Mouse (Mus musculus) intestine, embryonic 15.5 days (tissue): ENCODE measurements around the gene Zan. TPM values are rescaled to one million over a fixed set of nuclear protein-coding genes. Genes with fewer than 3 reads are reported as not detected.

Experiments
- ATAC-seq: fragments of 200-750 bp; cut with Nextera tagmentation; 2 replicates; pipeline ENCODE4 v1.8.0; 2017; ENCODE audit warnings: moderate TSS enrichment, moderate library complexity
- H3K27ac ChIP-seq: fragments of 300-500 bp; sonication (generic); 2 replicates; pipeline ENCODE4 v1.5.1; 2015; ENCODE audit warnings: mild to moderate bottlenecking, inconsistent platforms
- H3K27me3 ChIP-seq: fragments of 300-500 bp; sonication (generic); replicated peaks from 2 replicates; pipeline ENCODE4 v1.6.1; 2015; ENCODE audit warnings: inconsistent platforms
- H3K36me3 ChIP-seq: fragments of 300-500 bp; sonication (generic); 2 replicates; pipeline ENCODE4 v1.6.1; 2015; ENCODE audit warnings: inconsistent platforms
- H3K4me1 ChIP-seq: fragments of 300-500 bp; sonication (generic); replicated peaks from 2 replicates; pipeline ENCODE4 v1.6.1; 2015; ENCODE audit warnings: inconsistent platforms
- H3K4me2 ChIP-seq: fragments of 300-500 bp; sonication (generic); replicated peaks from 2 replicates; pipeline ENCODE4 v1.6.1; 2015; ENCODE audit warnings: mild to moderate bottlenecking, inconsistent platforms
- H3K4me3 ChIP-seq: fragments of 300-500 bp; sonication (generic); replicated peaks from 2 replicates; pipeline ENCODE4 v1.5.1; 2015; ENCODE audit warnings: inconsistent platforms
- H3K9ac ChIP-seq: fragments of 300-500 bp; sonication (generic); 2 replicates; pipeline ENCODE4 v1.6.1; 2015; ENCODE audit warnings: inconsistent platforms
- H3K9me3 ChIP-seq: fragments of 300-500 bp; sonication (generic); 2 replicates; pipeline ENCODE4 v1.6.1; 2016; ENCODE audit warnings: inconsistent platforms
- WGBS: fragments of 180-500 bp; shearing (Covaris S2); methylation state at CpG from one replicate; pipeline ENCODE4 v1.1.7; 2015; 5-methylcytosine and 5-hydroxymethylcytosine counted together
- polyA plus RNA-seq: library from polyadenylated mRNA; unstranded; fragments of >200 nt; fragmentation: Nextera tagmentation; extraction: Ambion mirVana; gene quantifications from 2 replicates; pipeline ENCODE4 v1.2.1, GENCODE M21; 2015

Gene Zan
- polyA plus RNA-seq, 1 experiment from 2014 or later: 0.52 TPM

- ATAC-seq: no peak
- H3K9ac ChIP-seq: 0 out of 2 replicates have a peak overlapping the region, but pooled peaks have one; percentile 18
Observed at GRCm38 (mm10) chr5:137491559-137491958, 14.7 kb upstream of the Zan start.

GRCm38 (mm10) chr5:137487616-137488015, 10.8 kb upstream of the Zan start:
- Histone ChIP-seq H3K9me3 (no peaks in the 10 kb centered on the region), H3K27me3 (peaks cover 18% of the 10 kb centered on the region)
- WGBS: 85% methylated on average over 7 of the region's 7 CpGs

More at GRCm38 (mm10) chr5:137491559-137491958, 14.7 kb upstream of the Zan start:
- peaks cover 7% of the 10 kb centered on the region; the same call in 1 of the 2 replicates for H3K27me3 ChIP-seq
- 50% methylated on average over 4 of the region's 4 CpGs for WGBS
- no peaks in the 10 kb centered on the region for H3K9me3 ChIP-seq
- no peaks in the 10 kb centered on the region for H3K4me1 ChIP-seq
- H3K4me2 ChIP-seq: no peak overlapping the region
- no peaks in the 10 kb centered on the region for H3K36me3 ChIP-seq
- H3K4me3 ChIP-seq: no peak overlapping the region
- H3K27ac ChIP-seq: no peak overlapping the region

GRCm38 (mm10) chr5:137485851-137486155, 8.9 kb upstream of the Zan start:
- peak overlapping the region; percentile 32; the same call in 1 of the 2 replicates for H3K9ac ChIP-seq
- no peaks in the 10 kb centered on the region for H3K36me3 ChIP-seq
- peak overlapping the region; percentile 27 for H3K4me3 ChIP-seq
- H3K4me2 ChIP-seq: peak overlapping the region; percentile 53
- 2% methylated on average over 17 of the region's 17 CpGs for WGBS
- H3K27ac ChIP-seq: no peak overlapping the region
- peaks cover 18% of the 10 kb centered on the region for H3K27me3 ChIP-seq
- ATAC-seq: peak; percentile 46; the same call in 1 of the 2 replicates
- H3K4me1 ChIP-seq: no peaks in the 10 kb centered on the region
- H3K9me3 ChIP-seq: no peaks in the 10 kb centered on the region

More at GRCm38 (mm10) chr5:137487616-137488015, 10.8 kb upstream of the Zan start:
- Histone ChIP-seq H3K4me3 (no peak overlapping the region), H3K27ac (no peak overlapping the region), H3K9ac (no peak overlapping the region), H3K4me1 (no peaks in the 10 kb centered on the region), H3K36me3 (no peaks in the 10 kb centered on the region), H3K4me2 (no peak overlapping the region)
- no peak for ATAC-seq

- Histone ChIP-seq H3K27ac (no peak overlapping the region), H3K4me1 (no peaks in the 10 kb centered on the region), H3K27me3 (peaks cover 18% of the 10 kb centered on the region), H3K9ac (peak overlapping the region; percentile 32; the same call in 1 of the 2 replicates), H3K4me3 (peak overlapping the region; percentile 27), H3K36me3 (no peaks in the 10 kb centered on the region), H3K9me3 (no peaks in the 10 kb centered on the region), H3K4me2 (peak overlapping the region; percentile 53)
- WGBS: 9% methylated on average over 30 of the region's 30 CpGs
- peak; percentile 45; the same call in 1 of the 2 replicates for ATAC-seq
Observed at GRCm38 (mm10) chr5:137485071-137485850, 8.4 kb upstream of the Zan start.

- ATAC-seq: peak; percentile 31; the same call in 1 of the 2 replicates
- Histone ChIP-seq H3K27ac (no peak overlapping the region), H3K36me3 (no peaks in the 10 kb centered on the region), H3K9ac (no peak overlapping the region), H3K4me3 (no peak overlapping the region), H3K4me1 (no peaks in the 10 kb centered on the region), H3K27me3 (peaks cover 12% of the 10 kb centered on the region), H3K4me2 (no peak overlapping the region), H3K9me3 (no peaks in the 10 kb centered on the region)
- WGBS: 42% methylated on average over 8 of the region's 8 CpGs
Observed at GRCm38 (mm10) chr5:137481897-137482296, 5.0 kb upstream of the Zan start.

GRCm38 (mm10) chr5:137481138-137481537, 4.3 kb upstream of the Zan start:
- Histone ChIP-seq H3K36me3 (no peaks in the 10 kb centered on the region), H3K27me3 (peaks cover 10% of the 10 kb centered on the region), H3K9me3 (no peaks in the 10 kb centered on the region), H3K4me3 (no peak overlapping the region), H3K9ac (no peak overlapping the region), H3K4me2 (no peak overlapping the region), H3K4me1 (no peaks in the 10 kb centered on the region), H3K27ac (no peak overlapping the region)
- ATAC-seq: no peak

- Histone ChIP-seq H3K27me3 (no peaks in the 10 kb centered on the region), H3K36me3 (no peaks in the 10 kb centered on the region), H3K4me2 (no peak overlapping the region), H3K9ac (no peak overlapping the region), H3K4me3 (no peak overlapping the region), H3K4me1 (0 out of 2 replicates have a peak, but pooled peaks cover 2% of the 10 kb centered on the region), H3K27ac (0 out of 2 replicates have a peak overlapping the region, but pooled peaks have one; percentile 90), H3K9me3 (no peaks in the 10 kb centered on the region)
- ATAC-seq: no peak
- WGBS: 62% methylated on average over 2 of the region's 2 CpGs
Observed at GRCm38 (mm10) chr5:137474351-137474750, 2.5 kb downstream of the Zan start.

- H3K9me3 ChIP-seq: no peaks in the 10 kb centered on the region
- H3K4me2 ChIP-seq: 0 out of 2 replicates have a peak overlapping the region, but pooled peaks have one; percentile 5
- 0 out of 2 replicates have a peak, but pooled peaks cover 2% of the 10 kb centered on the region for H3K4me1 ChIP-seq
- H3K27ac ChIP-seq: peak overlapping the region; percentile 90
- peak; percentile 94 for ATAC-seq
- no peak overlapping the region for H3K9ac ChIP-seq
- H3K27me3 ChIP-seq: no peaks in the 10 kb centered on the region
- 39% methylated on average over 5 of the region's 5 CpGs for WGBS
- H3K4me3 ChIP-seq: no peak overlapping the region
- H3K36me3 ChIP-seq: no peaks in the 10 kb centered on the region
Observed at GRCm38 (mm10) chr5:137472252-137472904, 4.5 kb downstream of the Zan start.

GRCm38 (mm10) chr5:137466946-137467345, 9.9 kb downstream of the Zan start:
- no peaks in the 10 kb centered on the region for H3K4me1 ChIP-seq
- no peak overlapping the region for H3K27ac ChIP-seq
- no peaks in the 10 kb centered on the region for H3K36me3 ChIP-seq
- no peak overlapping the region for H3K9ac ChIP-seq
- H3K4me3 ChIP-seq: no peak overlapping the region
- 89% methylated on average over 6 of the region's 6 CpGs for WGBS
- no peaks in the 10 kb centered on the region for H3K9me3 ChIP-seq
- ATAC-seq: no peak
- H3K27me3 ChIP-seq: peaks cover 3% of the 10 kb centered on the region; the same call in 1 of the 2 replicates
- no peak overlapping the region for H3K4me2 ChIP-seq

- WGBS: 45% methylated on average over 3 of the region's 3 CpGs
- no peaks in the 10 kb centered on the region for H3K4me1 ChIP-seq
- no peak for ATAC-seq
- H3K9me3 ChIP-seq: no peaks in the 10 kb centered on the region
- no peak overlapping the region for H3K9ac ChIP-seq
- H3K27me3 ChIP-seq: peaks cover 3% of the 10 kb centered on the region; the same call in 1 of the 2 replicates
- H3K4me2 ChIP-seq: no peak overlapping the region
- no peak overlapping the region for H3K27ac ChIP-seq
- no peaks in the 10 kb centered on the region for H3K36me3 ChIP-seq
- H3K4me3 ChIP-seq: no peak overlapping the region
Observed at GRCm38 (mm10) chr5:137465049-137465448, 11.8 kb downstream of the Zan start.

GRCm38 (mm10) chr5:137455866-137456591, 20.8 kb downstream of the Zan start:
- ATAC-seq: peak; percentile 99
- no peaks in the 10 kb centered on the region for H3K9me3 ChIP-seq
- no peak overlapping the region for H3K9ac ChIP-seq
- WGBS: 33% methylated on average over 7 of the region's 7 CpGs
- H3K36me3 ChIP-seq: no peaks in the 10 kb centered on the region
- no peaks in the 10 kb centered on the region for H3K27me3 ChIP-seq
- H3K4me2 ChIP-seq: no peak overlapping the region
- no peak overlapping the region for H3K4me3 ChIP-seq
- 0 out of 2 replicates have a peak, but pooled peaks cover 5% of the 10 kb centered on the region for H3K4me1 ChIP-seq
- H3K27ac ChIP-seq: peak overlapping the region; percentile 58; the same call in 1 of the 2 replicates

- no peak for ATAC-seq
- Histone ChIP-seq H3K4me1 (0 out of 2 replicates have a peak, but pooled peaks cover 5% of the 10 kb centered on the region), H3K27me3 (no peaks in the 10 kb centered on the region), H3K4me3 (no peak overlapping the region), H3K27ac (no peak overlapping the region), H3K9ac (no peak overlapping the region), H3K9me3 (no peaks in the 10 kb centered on the region), H3K4me2 (no peak overlapping the region), H3K36me3 (no peaks in the 10 kb centered on the region)
- WGBS: 67% methylated on average over 6 of the region's 6 CpGs
Observed at GRCm38 (mm10) chr5:137455206-137455605, 21.7 kb downstream of the Zan start.
